Mouse (Mus musculus) MEL (cell line): ENCODE measurements at regions not wholly inside any gene's neighbourhood (a gene's known extent, or its start where the extent isn't known, plus 50 kb on each side); places are given as distances from the start of the nearest gene placed in this dataset.

ENCODE experiments used
- DNase-seq: peaks from one replicate; pipeline ENCODE4 v3.0.0; 2011; ENCODE audit warnings: low read depth, low spot score
- H3K27ac ChIP-seq: 2 replicates; pipeline ENCODE4 v1.5.1; 2012; ENCODE audit warnings: low read depth, mild to moderate bottlenecking, control low read depth, low read length, moderate library complexity; ENCODE audit not compliant: control insufficient read depth
- H3K27me3 ChIP-seq, 2 experiments: fragments of 150-350 bp in 1 of 2; sonication (generic) in 1 of 2; 2 replicates each; pipeline ENCODE4 v1.6.1; 2012; ENCODE audit warnings: low read length in 2 of 2, mild to moderate bottlenecking in 2 of 2, improper control_type of control experiment in 1 of 2, moderate library complexity in 1 of 2; ENCODE audit not compliant: insufficient read depth in 2 of 2, control insufficient read depth in 1 of 2
- H3K36me3 ChIP-seq, 2 experiments: 2 replicates each; pipeline ENCODE4 v1.6.1; 2012 to 2014; ENCODE audit warnings: low read length in 2 of 2, improper control_type of control experiment in 1 of 2, inconsistent platforms in 1 of 2, mild to moderate bottlenecking in 1 of 2; ENCODE audit not compliant: insufficient read depth in 2 of 2, control insufficient read depth in 1 of 2
- H3K4me1 ChIP-seq, 2 experiments: fragments of 150-350 bp in 1 of 2; sonication (generic) in 1 of 2; 2 replicates each; pipeline ENCODE4 v1.6.1; 2012; ENCODE audit warnings: low read length in 2 of 2, improper control_type of control experiment in 1 of 2, mild to moderate bottlenecking in 1 of 2; ENCODE audit not compliant: insufficient read depth in 2 of 2, control insufficient read depth in 1 of 2
- H3K4me3 ChIP-seq, 2 experiments: fragments of 150-350 bp in 1 of 2; sonication (generic) in 1 of 2; 2 replicates each; pipeline ENCODE4 v1.5.1; 2012; ENCODE audit warnings: low read depth in 2 of 2, low read length in 2 of 2, mild to moderate bottlenecking in 2 of 2, moderate library complexity in 2 of 2, control low read depth in 1 of 2, improper control_type of control experiment in 1 of 2; ENCODE audit not compliant: control insufficient read depth in 1 of 2, insufficient read depth in 1 of 2
- H3K79me2 ChIP-seq: 2 replicates; pipeline ENCODE4 v1.6.1; 2012; ENCODE audit warnings: mild to moderate bottlenecking, low read length, moderate library complexity; ENCODE audit not compliant: control insufficient read depth, poor library complexity, insufficient read depth
- H3K9ac ChIP-seq: 2 replicates; pipeline ENCODE4 v1.6.1; 2012; ENCODE audit warnings: low read depth, mild to moderate bottlenecking, control low read depth, low read length, moderate library complexity; ENCODE audit not compliant: control insufficient read depth, poor library complexity, severe bottlenecking
- H3K9me3 ChIP-seq: fragments of 150-350 bp; sonication (generic); replicated peaks from 2 replicates; pipeline ENCODE4 v1.6.1; 2012; ENCODE audit warnings: mild to moderate bottlenecking, low read length, improper control_type of control experiment, moderate library complexity; ENCODE audit not compliant: insufficient read depth
- CHD2 ChIP-seq: IDR thresholded peaks from 2 replicates; pipeline ENCODE4 v1.6.1; 2011; ENCODE audit warnings: low read length, improper control_type of control experiment
- CTCF ChIP-seq, 3 experiments: IDR thresholded peaks in 2 of 3; conservative IDR thresholded peaks in 1 of 3; 2 replicates each; pipeline ENCODE4 v1.5.1; 2011 to 2012; ENCODE audit warnings: low read length in 3 of 3, low read depth in 2 of 3, mild to moderate bottlenecking in 2 of 3, improper control_type of control experiment in 1 of 3, inconsistent platforms in 1 of 3, mixed read lengths in 1 of 3, moderate library complexity in 1 of 3; ENCODE audit not compliant: control insufficient read depth in 1 of 3, insufficient read depth in 1 of 3, poor library complexity in 1 of 3, severe bottlenecking in 1 of 3
- E2F4 ChIP-seq: IDR thresholded peaks from 2 replicates; pipeline ENCODE4 v1.6.1; 2011; ENCODE audit warnings: low read depth, low read length, improper control_type of control experiment, borderline replicate concordance
- ELF1 ChIP-seq: IDR thresholded peaks from 2 replicates; pipeline ENCODE4 v1.6.1; 2014; ENCODE audit warnings: low read depth, mild to moderate bottlenecking, inconsistent platforms, low read length, improper control_type of control experiment, moderate library complexity
- EP300 ChIP-seq, 2 experiments: IDR thresholded peaks; 2 replicates each; pipeline ENCODE4 v1.6.1; 2011; ENCODE audit warnings: improper control_type of control experiment in 2 of 2, low read length in 2 of 2, low read depth in 1 of 2, mild to moderate bottlenecking in 1 of 2
- ETS1 ChIP-seq: IDR thresholded peaks from 2 replicates; pipeline ENCODE4 v1.6.1; 2012; ENCODE audit warnings: low read depth, mild to moderate bottlenecking, inconsistent platforms, low read length, improper control_type of control experiment, moderate library complexity
- GABPA ChIP-seq: IDR thresholded peaks from 2 replicates; pipeline ENCODE4 v1.6.1; 2012; ENCODE audit warnings: low read depth, mild to moderate bottlenecking, inconsistent platforms, low read length, improper control_type of control experiment, moderate library complexity
- GATA1 ChIP-seq: IDR thresholded peaks from 2 replicates; pipeline ENCODE4 v1.6.1; 2011; ENCODE audit warnings: low read depth, low read length, improper control_type of control experiment
- HCFC1 ChIP-seq: IDR thresholded peaks from 2 replicates; pipeline ENCODE4 v1.6.1; 2012; ENCODE audit warnings: low read depth, mild to moderate bottlenecking, inconsistent platforms, low read length, improper control_type of control experiment, moderate library complexity
- JUND ChIP-seq: IDR thresholded peaks from 2 replicates; pipeline ENCODE4 v1.6.1; 2011; ENCODE audit warnings: low read depth, mild to moderate bottlenecking, improper control_type of control experiment, low read length
- KAT2A ChIP-seq: conservative IDR thresholded peaks from 2 replicates; pipeline ENCODE4 v1.6.1; 2012; ENCODE audit warnings: low read depth, low read length, improper control_type of control experiment, inconsistent platforms
- MAFK ChIP-seq: IDR thresholded peaks from 2 replicates; pipeline ENCODE4 v1.6.1; 2011; ENCODE audit warnings: low read depth, mild to moderate bottlenecking, low read length, improper control_type of control experiment, borderline replicate concordance
- MAX ChIP-seq: IDR thresholded peaks from 2 replicates; pipeline ENCODE4 v1.6.1; 2011; ENCODE audit warnings: low read length, improper control_type of control experiment
- MAZ ChIP-seq: IDR thresholded peaks from 2 replicates; pipeline ENCODE4 v1.6.1; 2012; ENCODE audit warnings: low read depth, mild to moderate bottlenecking, inconsistent platforms, low read length, improper control_type of control experiment
- MXI1 ChIP-seq: IDR thresholded peaks from 2 replicates; pipeline ENCODE4 v1.6.1; 2011; ENCODE audit warnings: mild to moderate bottlenecking, low read depth, low read length, improper control_type of control experiment
- MYB ChIP-seq: IDR thresholded peaks from 2 replicates; pipeline ENCODE4 v1.6.1; 2011; ENCODE audit warnings: mild to moderate bottlenecking, low read depth, low read length, improper control_type of control experiment
- MYC ChIP-seq: IDR thresholded peaks from 2 replicates; pipeline ENCODE4 v1.6.1; 2011; ENCODE audit warnings: low read depth, mild to moderate bottlenecking, low read length, improper control_type of control experiment, moderate library complexity
- NELFE ChIP-seq: IDR thresholded peaks from 2 replicates; pipeline ENCODE4 v1.6.1; 2011; ENCODE audit warnings: low read depth, low read length, improper control_type of control experiment
- POLR2A ChIP-seq, 2 experiments: IDR thresholded peaks; 2 replicates each; pipeline ENCODE4 v1.6.1; 2011 to 2012; ENCODE audit warnings: low read length in 2 of 2, mild to moderate bottlenecking in 2 of 2, control low read depth in 1 of 2, improper control_type of control experiment in 1 of 2, low read depth in 1 of 2, moderate library complexity in 1 of 2; ENCODE audit not compliant: control insufficient read depth in 1 of 2, insufficient read depth in 1 of 2, poor library complexity in 1 of 2
- POLR2AphosphoS2 ChIP-seq: IDR thresholded peaks from 2 replicates; pipeline ENCODE4 v1.6.1; 2011; ENCODE audit warnings: low read length, improper control_type of control experiment
- POLR2AphosphoS5 ChIP-seq: IDR thresholded peaks from 2 replicates; pipeline ENCODE4 v1.6.1; 2012; ENCODE audit warnings: low read depth, borderline replicate concordance, mild to moderate bottlenecking, inconsistent platforms, low read length, moderate library complexity, mixed read lengths
- RAD21 ChIP-seq: IDR thresholded peaks from 2 replicates; pipeline ENCODE4 v1.6.1; 2011; ENCODE audit warnings: mild to moderate bottlenecking, low read depth, low read length, improper control_type of control experiment
- SIN3A ChIP-seq: IDR thresholded peaks from 2 replicates; pipeline ENCODE4 v1.6.1; 2012; ENCODE audit warnings: low read length, improper control_type of control experiment, inconsistent platforms
- SMC3 ChIP-seq: IDR thresholded peaks from 2 replicates; pipeline ENCODE4 v1.6.1; 2011; ENCODE audit warnings: low read depth, low read length, improper control_type of control experiment
- TAL1 ChIP-seq: IDR thresholded peaks from 2 replicates; pipeline ENCODE4 v1.6.1; 2012; ENCODE audit warnings: mild to moderate bottlenecking, inconsistent platforms, low read length, moderate library complexity, mixed read lengths
- TBP ChIP-seq: IDR thresholded peaks from 2 replicates; pipeline ENCODE4 v1.8.0; 2011; ENCODE audit warnings: low read depth, low read length, improper control_type of control experiment
- TCF12 ChIP-seq: IDR thresholded peaks from 2 replicates; pipeline ENCODE4 v1.6.1; 2014; ENCODE audit warnings: low read depth, mild to moderate bottlenecking, inconsistent platforms, low read length, improper control_type of control experiment, moderate library complexity
- UBTF ChIP-seq: IDR thresholded peaks from 2 replicates; pipeline ENCODE4 v1.6.1; 2012; ENCODE audit warnings: low read depth, mild to moderate bottlenecking, inconsistent platforms, low read length, improper control_type of control experiment, moderate library complexity, borderline replicate concordance; ENCODE audit not compliant: insufficient read depth
- USF2 ChIP-seq, 2 experiments: IDR thresholded peaks; 2 replicates each; pipeline ENCODE4 v1.6.1; 2011 to 2012; ENCODE audit warnings: improper control_type of control experiment in 2 of 2, low read length in 2 of 2, borderline replicate concordance in 1 of 2, inconsistent platforms in 1 of 2, low read depth in 1 of 2, mild to moderate bottlenecking in 1 of 2; ENCODE audit not compliant: insufficient read depth in 1 of 2
- ZKSCAN1 ChIP-seq: IDR thresholded peaks from 2 replicates; pipeline ENCODE4 v1.6.1; 2012; ENCODE audit warnings: low read depth, mild to moderate bottlenecking, inconsistent platforms, low read length, improper control_type of control experiment, moderate library complexity
- ZMIZ1 ChIP-seq: IDR thresholded peaks from 2 replicates; pipeline ENCODE4 v1.6.1; 2012; ENCODE audit warnings: low read depth, mild to moderate bottlenecking, inconsistent platforms, low read length, improper control_type of control experiment, moderate library complexity
- ZNF384 ChIP-seq: IDR thresholded peaks from 2 replicates; pipeline ENCODE4 v1.6.1; 2012; ENCODE audit warnings: low read depth, mild to moderate bottlenecking, inconsistent platforms, low read length, improper control_type of control experiment

DNA sequence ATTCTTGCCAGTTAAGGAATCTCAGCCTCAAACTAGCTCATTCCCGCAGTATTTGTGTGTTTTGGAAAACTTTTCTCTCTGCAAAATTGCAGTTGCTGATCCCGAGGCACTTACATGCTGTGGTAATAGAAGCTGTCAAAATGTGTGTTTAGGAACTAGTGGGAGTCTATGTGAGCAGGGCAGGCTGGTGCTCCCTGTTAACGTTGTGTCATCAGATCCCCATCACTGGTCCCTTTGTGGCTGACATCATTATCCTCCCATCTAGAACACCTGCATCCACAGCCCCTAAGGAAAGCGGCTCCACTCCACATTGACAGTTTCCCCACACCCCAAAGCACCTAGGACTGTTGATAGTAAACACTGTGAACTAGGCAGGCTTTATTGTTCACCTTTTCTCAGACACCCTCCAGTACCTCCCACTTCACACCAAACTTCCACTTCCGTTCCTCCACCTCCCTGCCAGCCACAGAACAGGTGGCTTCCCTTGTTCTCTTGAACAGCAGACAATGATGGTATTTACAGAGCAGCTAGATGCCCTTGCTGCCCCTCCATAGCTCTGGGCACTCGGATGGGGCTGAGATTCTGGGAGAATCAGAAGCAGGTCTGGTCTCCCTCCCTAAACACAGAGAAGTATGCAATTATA, 275.8 kb downstream of the Gm19410 start:
- H3K27me3 ChIP-seq, result no peaks in the 10 kb centered on the region
- DNase-seq, result no peak

DNA sequence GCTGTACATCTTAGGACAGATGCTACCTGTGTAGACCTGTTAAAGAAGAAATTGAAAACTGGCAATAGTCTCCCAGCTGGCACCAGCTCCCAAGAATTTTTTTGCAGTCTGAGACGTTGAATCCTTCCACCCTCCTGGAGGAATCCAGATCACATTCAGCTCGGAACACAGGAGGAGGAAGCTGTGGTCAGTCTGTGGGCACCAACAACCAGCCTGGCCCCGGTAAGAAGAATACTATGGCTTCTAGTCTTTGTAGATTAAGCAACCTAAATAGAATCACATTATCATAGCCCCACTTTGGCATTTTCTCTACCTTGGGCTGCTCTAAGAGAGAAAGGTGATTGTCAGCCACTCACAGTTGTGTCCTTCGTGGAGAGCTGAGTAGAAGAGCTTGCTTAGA, 277.0 kb downstream of the Gm19410 start:
- no peak overlapping the region for H3K4me3 ChIP-seq
- TF ChIP-seq KAT2A (no peak), ZNF384 (no peak), ETS1 (no peak), POLR2AphosphoS5 (no peak), TBP (no peak), RAD21 (no peak), MYC (no peak), POLR2A (IDR thresholded peaks at IDR 0.05; ENCODE audit: control insufficient read depth in 1 of 2, insufficient read depth in 1 of 2, low read depth in 1 of 2, low read length in 2 of 2, poor library complexity in 1 of 2) (no peak), CTCF (IDR thresholded peaks at IDR 0.05 in 2 of 3, conservative IDR thresholded peaks at IDR 0.05 in 1 of 3; ENCODE audit: control insufficient read depth in 1 of 3, insufficient read depth in 1 of 3, low read depth in 2 of 3, low read length in 3 of 3, poor library complexity in 1 of 3, severe bottlenecking in 1 of 3) (no peak), ELF1 (no peak), GATA1 (no peak), EP300 (IDR thresholded peaks at IDR 0.05; ENCODE audit: low read depth in 1 of 2, low read length in 2 of 2) (no peak), UBTF (no peak), MAX (no peak), SIN3A (no peak), NELFE (no peak), SMC3 (no peak), MAFK (no peak), USF2 (IDR thresholded peaks at IDR 0.05; ENCODE audit: borderline replicate concordance in 1 of 2, insufficient read depth in 1 of 2, low read depth in 1 of 2, low read length in 2 of 2) (no peak), TAL1 (no peak)
- DNase-seq, result no peak
- no peak overlapping the region for H3K9ac ChIP-seq
- H3K79me2 ChIP-seq, result no peaks in the 10 kb centered on the region
- H3K36me3 ChIP-seq, result no peaks in the 10 kb centered on the region
- H3K27me3 ChIP-seq, result no peaks in the 10 kb centered on the region
- no peaks in the 10 kb centered on the region for H3K9me3 ChIP-seq
- H3K4me1 ChIP-seq, result no peaks in the 10 kb centered on the region
- no peak overlapping the region for H3K27ac ChIP-seq

More for the DNA sequence above, 275.8 kb downstream of the Gm19410 start:
- Histone ChIP-seq H3K4me3 (no peak overlapping the region), H3K36me3 (no peaks in the 10 kb centered on the region), H3K9ac (no peak overlapping the region), H3K9me3 (no peaks in the 10 kb centered on the region), H3K4me1 (no peaks in the 10 kb centered on the region), H3K79me2 (no peaks in the 10 kb centered on the region), H3K27ac (no peak overlapping the region)
- no peak for TF ChIP-seq MAZ
- TF ChIP-seq ZMIZ1, result no peak
- TF ChIP-seq E2F4, result no peak
- TF ChIP-seq POLR2AphosphoS2, result no peak
- TF ChIP-seq ZNF384, result no peak
- TF ChIP-seq UBTF, result no peak
- no peak for TF ChIP-seq GABPA
- no peak for TF ChIP-seq CTCF (IDR thresholded peaks at IDR 0.05 in 2 of 3, conservative IDR thresholded peaks at IDR 0.05 in 1 of 3; ENCODE audit: control insufficient read depth in 1 of 3, insufficient read depth in 1 of 3, low read depth in 2 of 3, low read length in 3 of 3, poor library complexity in 1 of 3, severe bottlenecking in 1 of 3)
- no peak for TF ChIP-seq ZKSCAN1
- no peak for TF ChIP-seq HCFC1
- no peak for TF ChIP-seq CHD2
- TF ChIP-seq TCF12, result no peak
- TF ChIP-seq POLR2AphosphoS5, result no peak
- no peak for TF ChIP-seq MYB
- no peak for TF ChIP-seq MXI1
- TF ChIP-seq POLR2A (IDR thresholded peaks at IDR 0.05; ENCODE audit: control insufficient read depth in 1 of 2, insufficient read depth in 1 of 2, low read depth in 1 of 2, low read length in 2 of 2, poor library complexity in 1 of 2), result no peak
- TF ChIP-seq JUND, result no peak
- no peak for TF ChIP-seq ELF1
